Mouse (Mus musculus) liver, adult 2 months (tissue): Measurements from ENCODE around the gene Meaf6.

ENCODE experiments used
- CTCF ChIP-seq: fragments of 200-500 bp; IDR thresholded peaks from 2 replicates; pipeline ENCODE4 v1.5.1; 2011; ENCODE audit warnings: low read depth, low read length, control low read depth
- POLR2A ChIP-seq: fragments of 200-500 bp; IDR thresholded peaks from 2 replicates; pipeline ENCODE4 v1.6.1; 2011; ENCODE audit warnings: low read length, control low read depth; ENCODE audit not compliant: insufficient read depth; ENCODE audit errors: extremely low read depth

DNA sequence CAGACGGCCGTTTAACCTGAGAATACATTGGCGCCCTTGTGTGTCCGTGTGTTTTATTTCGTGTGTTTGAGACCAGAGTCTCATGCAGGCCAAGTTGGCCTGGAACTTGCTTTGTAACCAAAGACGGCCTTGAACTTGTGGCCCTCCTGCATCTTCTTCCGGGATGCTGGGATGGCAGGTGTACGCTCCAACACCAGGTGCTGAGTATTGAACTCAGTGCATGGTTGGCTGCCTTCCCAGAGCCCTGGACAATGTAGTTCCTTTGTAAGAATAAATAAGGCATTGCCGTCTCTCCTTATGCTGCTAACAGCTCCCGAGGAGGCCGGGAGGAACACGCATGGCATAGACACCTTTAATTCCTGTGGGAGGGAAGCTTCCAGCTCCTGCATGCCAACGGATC is 32.0 kb downstream of the Meaf6 start:
- no peak for TF ChIP-seq POLR2A
- TF ChIP-seq CTCF = no peak
